Mouse (Mus musculus) R1 (cell line): Measurements from ENCODE around the gene Mus81.

ENCODE experiments used
- DNase-seq: peaks from one replicate; pipeline ENCODE4 v3.0.0-alpha.2; 2018; ENCODE audit warnings: low read depth, low spot score

Gene Mus81

GRCm38 (mm10) chr19:5487768-5488550, at the start of gene Mus81:
Mus81 (minus strand) TSS chr19:5488402.
- DNase-seq, result peak; percentile 98

DNA sequence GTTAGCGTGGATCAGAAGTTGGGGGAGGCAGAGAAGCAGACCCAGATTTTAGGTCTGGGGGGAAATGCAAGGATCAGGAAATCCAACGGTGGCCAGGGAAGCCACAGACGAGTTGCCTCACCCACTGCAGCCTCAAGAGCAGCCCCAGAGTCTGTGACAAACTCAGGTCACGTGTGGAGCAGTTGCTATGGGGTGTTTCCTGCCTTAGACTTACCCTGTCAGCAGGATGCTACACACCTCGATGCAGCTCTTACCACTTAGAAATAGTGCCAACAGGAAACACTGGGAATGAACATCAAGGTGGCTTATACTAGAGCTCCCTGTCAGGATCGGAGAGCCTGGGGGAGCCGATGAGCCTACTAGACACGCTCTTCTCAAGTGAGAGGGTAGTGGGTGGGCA, 44.3 kb upstream of the Mus81 start:
- no peak for DNase-seq

- DNase-seq, result no peak
Measured at GRCm38 (mm10) chr19:5530138-5530524, 41.9 kb upstream of the Mus81 start.

- DNase-seq, result peak; percentile 94
Measured at GRCm38 (mm10) chr19:5529325-5530137, 41.3 kb upstream of the Mus81 start.

GRCm38 (mm10) chr19:5525204-5525603, 37.0 kb upstream of the Mus81 start:
- DNase-seq, result no peak

GRCm38 (mm10) chr19:5518721-5519120, 30.5 kb upstream of the Mus81 start:
- no peak for DNase-seq

DNA sequence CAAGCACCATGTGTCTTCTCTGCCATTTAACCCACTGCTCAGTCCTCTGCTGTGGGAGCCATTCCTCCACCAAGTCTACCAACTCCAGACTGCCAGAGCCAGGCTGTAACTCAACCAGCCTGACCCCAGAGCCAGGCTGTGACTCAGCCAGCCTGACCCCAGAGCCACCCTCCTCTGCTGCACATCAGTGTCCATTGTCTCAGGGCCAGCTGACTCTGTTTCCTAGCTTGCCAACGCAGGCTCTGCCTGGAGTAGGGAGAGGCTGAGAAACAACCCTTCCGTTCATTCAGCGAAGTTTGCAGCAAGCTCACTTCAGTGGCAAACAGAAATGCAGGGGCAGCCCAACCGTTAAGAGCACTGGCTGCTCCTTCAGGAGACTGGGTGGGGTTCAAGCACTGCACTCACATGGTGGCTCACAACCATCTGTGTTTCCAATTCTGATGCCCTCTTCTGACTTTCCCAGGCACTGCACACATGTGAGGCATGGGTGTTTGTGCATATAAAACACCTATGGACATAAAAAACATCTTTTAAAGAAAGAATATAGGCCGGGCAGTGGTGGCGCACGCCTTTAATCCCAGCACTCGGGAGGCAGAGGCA, 28.8 kb upstream of the Mus81 start:
- DNase-seq, result peak; percentile 49

- DNase-seq, result peak; percentile 62
Measured at GRCm38 (mm10) chr19:5515840-5516777, 27.9 kb upstream of the Mus81 start.

- DNase-seq, result no peak
Measured at GRCm38 (mm10) chr19:5513005-5513349, 24.8 kb upstream of the Mus81 start.

- DNase-seq, result no peak
Measured at GRCm38 (mm10) chr19:5512091-5513004, 24.1 kb upstream of the Mus81 start.

- no peak for DNase-seq
Measured at GRCm38 (mm10) chr19:5511074-5511632, 23.0 kb upstream of the Mus81 start.

- peak; percentile 99 for DNase-seq
Measured at GRCm38 (mm10) chr19:5510031-5511026, 22.1 kb upstream of the Mus81 start, which contains the start of gene Snx32. Snx32 (minus strand) TSS chr19:5510538.

DNA sequence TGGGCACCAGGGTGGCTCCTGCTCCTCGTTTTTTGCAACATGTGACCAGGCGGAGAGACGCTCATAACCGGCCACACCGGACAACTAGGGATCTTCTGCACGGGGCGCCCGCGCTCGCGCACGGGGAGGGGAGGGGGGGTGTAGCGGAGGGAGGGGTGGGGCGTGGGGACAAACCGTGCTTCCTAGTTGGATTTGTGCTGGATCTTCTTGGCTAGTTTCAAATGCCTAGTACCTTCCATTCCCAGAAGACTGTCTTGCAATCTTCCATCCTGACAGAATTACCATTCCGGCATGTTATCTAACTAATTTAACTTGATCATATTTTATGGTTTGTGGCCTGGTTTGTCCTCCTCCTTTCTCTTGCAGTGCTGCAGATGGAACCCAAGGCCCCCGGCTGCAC, 15.5 kb upstream of the Mus81 start, which contains the start of gene 1700020D05Rik:
Gene 1700020D05Rik, minus strand, starts transcription at position 101 of the 400 bp plus-strand sequence.
- no peak for DNase-seq

- no peak for DNase-seq
Measured at GRCm38 (mm10) chr19:5500330-5500875, 12.2 kb upstream of the Mus81 start.

DNA sequence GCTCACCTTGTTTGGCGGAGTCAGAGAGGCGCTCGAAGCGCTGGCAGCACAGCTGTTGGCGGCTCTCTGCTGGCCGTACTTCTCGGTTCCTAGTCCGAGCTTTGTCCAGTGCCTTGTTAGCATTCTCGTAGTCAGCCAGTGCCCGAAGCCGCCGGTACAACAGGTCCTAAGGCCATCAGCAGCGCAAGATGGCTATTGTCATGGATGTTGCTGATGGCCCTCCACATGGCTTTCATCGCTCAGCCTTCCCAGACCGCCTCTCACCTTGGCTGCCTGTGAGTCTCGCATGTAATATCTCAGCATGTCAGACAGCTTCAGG, 7.8 kb upstream of the Mus81 start:
- peak; percentile 54 for DNase-seq

DNA sequence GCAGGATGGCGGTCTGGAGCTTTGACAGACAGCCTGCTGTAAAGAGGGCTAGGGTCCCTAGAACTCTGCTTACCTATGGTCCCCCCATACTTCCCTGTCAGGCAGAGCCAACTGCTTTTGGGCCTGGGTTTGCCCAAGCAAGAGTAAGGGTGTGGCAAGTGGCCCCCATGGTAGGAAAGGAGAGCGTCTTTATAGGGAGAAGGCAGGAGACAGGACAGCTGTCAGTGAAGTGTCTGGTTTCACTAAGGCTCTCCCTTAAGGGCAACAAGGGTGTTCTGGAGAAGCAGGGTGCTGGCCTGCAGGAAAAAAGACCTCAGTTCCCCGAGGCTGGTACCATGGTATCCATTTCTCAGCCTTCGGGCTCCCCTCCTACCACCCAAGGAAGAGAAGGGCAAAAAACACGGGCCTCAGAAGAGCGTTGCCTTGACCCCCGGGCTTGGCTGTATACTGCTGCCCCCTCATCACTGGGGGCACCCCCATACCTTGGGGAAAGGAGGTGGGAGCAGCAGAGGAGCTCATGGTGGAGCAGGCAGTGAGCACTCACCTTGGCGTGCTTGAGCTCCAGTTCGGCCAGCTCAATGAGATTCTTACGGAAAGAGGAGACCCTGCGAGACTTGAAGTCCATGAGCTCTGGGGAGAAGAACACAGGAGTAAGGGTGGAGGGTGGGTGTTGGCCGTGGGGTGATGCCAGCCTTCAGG, 7.3 kb upstream of the Mus81 start:
- peak; percentile 53 for DNase-seq

- DNase-seq, result no peak
Measured at GRCm38 (mm10) chr19:5494314-5494713, 6.1 kb upstream of the Mus81 start.

DNA sequence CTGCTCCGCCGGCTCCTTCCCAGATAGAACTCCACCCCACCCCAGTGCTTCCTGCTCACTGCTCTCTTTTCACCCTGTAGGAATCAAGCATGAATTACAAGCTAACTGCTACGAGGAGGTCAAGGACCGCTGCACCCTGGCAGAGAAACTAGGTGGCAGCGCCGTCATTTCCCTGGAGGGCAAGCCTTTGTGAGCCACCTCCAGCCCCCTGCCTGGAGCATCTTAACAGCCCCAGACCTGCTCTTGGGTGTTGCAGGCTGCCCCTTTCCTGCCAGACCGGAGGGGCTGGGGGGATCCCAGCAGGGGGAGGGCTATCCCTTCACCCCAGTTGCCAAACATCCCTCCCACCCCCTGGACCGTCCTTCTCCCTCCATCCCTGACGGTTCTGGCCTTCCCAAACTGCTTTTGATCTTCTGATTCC, 5.1 kb upstream of the Mus81 start:
- DNase-seq, result peak; percentile 66
